Mouse (Mus musculus) megakaryocyte, embryonic 14.5 days (primary cell): ENCODE data around the gene Ddrgk1. TPM values are rescaled to one million over a fixed set of nuclear protein-coding genes. Genes with fewer than 3 reads are reported as not detected.

Experiments
- H3K27me3 ChIP-seq: replicated peaks from 2 replicates; pipeline ENCODE3; 2012; ENCODE audit warnings: inconsistent platforms
- H3K36me3 ChIP-seq: replicated peaks from 2 replicates; pipeline ENCODE3; 2012; ENCODE audit warnings: low read length, inconsistent platforms, mixed read lengths
- H3K4me1 ChIP-seq: 2 replicates; pipeline ENCODE4 v1.6.1; 2012; ENCODE audit warnings: inconsistent platforms
- H3K4me3 ChIP-seq: replicated peaks from 2 replicates; pipeline ENCODE3; 2012; ENCODE audit warnings: moderate library complexity, mild to moderate bottlenecking, inconsistent platforms
- H3K9me3 ChIP-seq: 2 replicates; pipeline ENCODE4 v1.6.1; 2012; ENCODE audit warnings: inconsistent platforms
- FLI1 ChIP-seq: IDR thresholded peaks from 2 replicates; pipeline ENCODE4 v1.6.1; 2012; ENCODE audit warnings: low read length, inconsistent platforms, mixed read lengths
- GATA1 ChIP-seq: IDR thresholded peaks from 3 replicates; pipeline ENCODE4 v1.6.1; 2012; ENCODE audit warnings: mixed read lengths, low read length, inconsistent platforms, borderline replicate concordance
- polyA plus RNA-seq: library from polyadenylated mRNA; stranded (reverse); fragments of >175 nt; gene quantifications from 2 replicates; pipeline ENCODE4 v1.2.3, GENCODE M21; 2012; ENCODE audit warnings: low replicate concordance; ENCODE audit not compliant: insufficient read depth

Ddrgk1 gene
- polyA plus RNA-seq, 1 experiment, result 105 TPM

DNA sequence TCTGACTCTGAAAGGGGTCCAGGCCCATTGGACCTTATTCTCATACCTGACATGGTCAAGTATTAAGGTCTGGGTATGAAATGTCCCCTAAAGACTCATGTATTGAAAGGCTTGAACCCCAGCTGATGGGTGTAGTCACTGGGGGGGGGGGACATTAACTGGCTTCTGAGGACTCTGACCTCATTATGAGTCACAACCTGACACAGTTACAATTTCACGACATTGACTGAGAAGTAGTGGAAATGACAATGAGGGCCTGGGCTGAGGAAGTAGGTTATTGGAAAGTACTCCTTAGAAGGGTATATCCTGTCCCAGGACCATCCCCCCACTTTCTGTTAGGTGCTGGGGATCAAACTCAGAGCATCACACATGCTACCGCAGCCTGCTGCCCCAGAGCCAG, 24.6 kb upstream of the Ddrgk1 start:
- Histone ChIP-seq H3K4me1 (peaks cover 6% of the 10 kb centered on the region; the same call in 1 of the 2 replicates), H3K27me3 (peaks cover 58% of the 10 kb centered on the region), H3K9me3 (no peaks in the 10 kb centered on the region), H3K36me3 (peaks cover 21% of the 10 kb centered on the region), H3K4me3 (no peak overlapping the region)
- no peak for TF ChIP-seq GATA1

DNA sequence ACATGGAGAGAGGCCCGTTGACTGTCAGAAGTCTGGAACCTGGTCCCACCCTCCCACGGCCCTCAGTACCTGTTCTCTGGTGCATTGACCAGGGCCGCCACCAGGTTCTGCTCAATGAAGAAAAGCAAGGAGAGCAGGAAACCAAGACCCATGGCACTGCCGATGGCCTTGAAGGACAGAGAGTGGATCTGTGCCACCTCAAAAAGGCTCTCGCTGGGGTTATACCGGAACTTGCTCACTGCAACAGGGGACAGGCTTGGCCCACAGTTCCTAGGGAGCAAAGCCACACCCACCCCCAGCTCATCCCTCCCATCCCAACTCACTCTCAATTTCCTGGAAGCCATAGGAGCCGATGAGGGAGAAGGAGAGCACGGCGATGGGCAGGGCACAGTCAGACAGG, 21.0 kb upstream of the Ddrgk1 start:
- H3K4me1 ChIP-seq, result peaks cover 6% of the 10 kb centered on the region; the same call in 1 of the 2 replicates
- H3K27me3 ChIP-seq, result peaks cover 29% of the 10 kb centered on the region
- no peaks in the 10 kb centered on the region for H3K9me3 ChIP-seq
- peak overlapping the region; percentile 65 for H3K4me3 ChIP-seq
- TF ChIP-seq FLI1 (no peak), GATA1 (no peak)
- H3K36me3 ChIP-seq, result peaks cover 56% of the 10 kb centered on the region

DNA sequence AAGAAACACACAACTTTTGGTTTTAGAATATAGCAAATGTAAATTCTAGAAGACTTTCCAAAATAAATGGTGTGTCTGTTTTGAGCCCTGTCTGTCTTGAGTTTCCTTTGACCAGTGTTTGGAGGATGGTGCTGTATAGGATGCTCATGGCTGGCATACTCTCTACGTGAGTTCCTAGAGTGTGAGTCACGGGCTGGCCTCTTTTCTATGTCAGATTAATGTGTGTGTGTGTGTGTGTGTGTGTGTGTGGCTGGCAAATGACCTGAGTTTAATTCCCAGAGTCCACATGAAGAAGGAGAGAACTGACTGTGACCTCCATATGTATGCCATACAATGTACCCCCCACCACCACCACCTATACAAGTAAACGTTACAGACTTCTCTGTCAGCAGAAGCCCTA, 17.1 kb upstream of the Ddrgk1 start:
- H3K4me3 ChIP-seq, result no peak overlapping the region
- H3K4me1 ChIP-seq, result peaks cover 3% of the 10 kb centered on the region; the same call in 1 of the 2 replicates
- no peak for TF ChIP-seq GATA1
- TF ChIP-seq FLI1, result no peak
- H3K9me3 ChIP-seq, result no peaks in the 10 kb centered on the region
- peaks cover 5% of the 10 kb centered on the region for H3K27me3 ChIP-seq
- H3K36me3 ChIP-seq, result peaks cover 91% of the 10 kb centered on the region

DNA sequence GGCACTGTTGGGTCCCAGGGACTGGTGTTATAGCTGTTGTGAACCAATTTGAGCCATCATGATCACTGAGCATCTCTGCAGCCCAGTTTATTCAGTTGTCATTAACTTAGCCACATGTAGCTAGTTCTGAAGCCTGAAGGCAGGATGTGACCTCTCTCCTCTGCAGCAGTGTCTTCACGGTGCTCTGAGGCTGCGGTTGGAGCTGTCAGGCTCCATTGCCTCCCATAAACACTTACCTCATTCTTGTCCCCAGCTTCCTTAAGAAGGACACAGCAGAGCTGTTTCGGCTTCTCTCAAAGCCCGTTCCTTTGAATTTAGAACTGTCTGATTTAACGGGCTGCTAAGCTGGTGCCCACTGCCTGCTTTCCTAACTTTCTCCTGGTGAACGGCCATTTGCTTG, 15.4 kb upstream of the Ddrgk1 start:
- H3K36me3 ChIP-seq, result peaks cover 98% of the 10 kb centered on the region

DNA sequence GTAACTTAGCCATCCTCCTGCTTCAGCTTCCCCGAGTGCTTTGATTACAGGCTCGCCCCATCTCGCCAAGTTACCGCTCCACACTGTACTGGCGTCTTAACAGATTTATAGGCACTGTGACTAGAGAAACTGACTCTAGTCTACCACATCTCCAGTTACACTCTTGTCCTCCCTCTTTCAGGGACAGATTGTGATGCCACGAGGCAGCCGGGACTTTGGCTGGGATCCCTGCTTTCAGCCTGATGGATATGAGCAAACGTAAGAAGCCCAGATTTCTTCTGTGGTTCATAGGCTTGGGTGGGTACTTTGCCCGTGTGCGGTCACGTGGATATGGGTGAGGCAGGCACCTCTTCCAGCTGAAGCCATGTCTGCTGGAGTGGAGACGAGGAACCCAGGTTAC, 14.7 kb upstream of the Ddrgk1 start:
- Histone ChIP-seq H3K4me3 (no peak overlapping the region), H3K27me3 (no peaks in the 10 kb centered on the region), H3K4me1 (no peaks in the 10 kb centered on the region; the same call in 1 of the 2 replicates), H3K9me3 (no peaks in the 10 kb centered on the region), H3K36me3 (peaks cover 97% of the 10 kb centered on the region)
- no peak for TF ChIP-seq FLI1

More for the DNA sequence above, 15.4 kb upstream of the Ddrgk1 start:
- Histone ChIP-seq H3K27me3 (no peaks in the 10 kb centered on the region), H3K4me3 (no peak overlapping the region), H3K9me3 (no peaks in the 10 kb centered on the region), H3K4me1 (peaks cover 3% of the 10 kb centered on the region; the same call in 1 of the 2 replicates)
- no peak for TF ChIP-seq GATA1
- TF ChIP-seq FLI1, result no peak

DNA sequence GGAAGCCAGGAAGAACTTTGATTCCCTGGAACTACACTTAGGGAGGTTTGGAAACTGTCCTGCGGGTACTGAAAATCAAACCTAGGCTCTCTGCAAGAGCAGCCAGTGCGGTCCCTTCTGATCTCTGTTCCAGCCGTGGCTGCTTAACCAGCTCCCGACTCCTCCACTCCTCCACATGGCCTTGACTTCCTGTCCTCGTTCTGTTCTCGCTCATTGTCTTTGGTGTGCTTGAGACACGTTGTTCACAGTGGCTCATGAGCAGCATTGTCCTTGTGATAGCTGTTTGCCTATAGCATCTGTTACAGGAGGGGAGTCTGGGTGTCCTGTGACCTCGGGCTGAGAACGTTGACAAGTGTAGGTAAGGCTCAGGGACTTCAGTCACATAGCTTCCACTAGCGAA, 12.8 kb upstream of the Ddrgk1 start:
- Histone ChIP-seq H3K27me3 (no peaks in the 10 kb centered on the region), H3K36me3 (peaks cover 96% of the 10 kb centered on the region), H3K4me3 (no peak overlapping the region), H3K9me3 (no peaks in the 10 kb centered on the region), H3K4me1 (no peaks in the 10 kb centered on the region)
- TF ChIP-seq GATA1, result no peak
- TF ChIP-seq FLI1, result no peak

DNA sequence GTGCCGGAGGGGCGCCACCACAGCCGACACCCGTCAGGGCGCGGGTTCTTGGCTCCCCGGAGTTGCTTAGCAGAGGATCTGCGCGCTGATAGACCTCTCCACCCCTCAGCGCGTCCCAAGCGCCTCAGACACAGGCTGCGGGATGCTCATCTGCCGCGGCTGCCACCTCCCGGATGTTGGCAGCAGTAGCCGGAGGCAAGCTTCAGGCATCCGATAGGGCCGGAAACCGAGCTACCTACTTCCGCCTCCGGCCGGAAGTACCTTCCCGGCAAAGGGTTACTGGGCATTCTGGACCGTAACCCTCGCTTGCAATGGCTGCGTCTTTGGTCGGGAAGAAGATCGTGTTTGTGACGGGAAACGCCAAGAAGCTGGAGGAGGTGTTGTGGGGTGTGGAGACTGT, 3.1 kb upstream of the Ddrgk1 start, which contains the start of gene Itpa:
Gene Itpa (plus strand): TSS at position 52 of the 400 bp plus-strand sequence.
- H3K4me3 ChIP-seq, result peak within 1 kb of the TSS; percentile 92
- no peaks in the 10 kb centered on the region for H3K9me3 ChIP-seq

DNA sequence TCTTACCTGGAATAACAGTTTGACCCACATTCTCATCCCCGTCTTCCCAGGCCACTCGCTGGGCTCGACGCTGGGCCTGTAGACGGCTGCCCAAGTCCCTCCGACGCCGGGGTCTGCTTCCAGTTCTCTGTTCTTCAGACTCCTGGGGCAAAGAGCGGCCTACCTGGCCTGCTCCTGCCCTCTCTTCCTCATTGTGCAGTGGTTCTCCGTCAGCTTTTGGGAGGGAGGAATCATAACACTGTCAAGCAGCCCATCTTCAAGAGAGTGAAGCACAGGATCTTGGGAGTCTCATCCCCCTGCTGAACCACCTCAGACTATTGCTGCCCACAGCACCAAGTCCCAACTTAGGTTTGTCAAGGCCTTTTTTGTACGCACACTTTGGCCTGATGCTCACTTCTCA, 1.1 kb downstream of the Ddrgk1 start:
- H3K4me3 ChIP-seq, result peak overlapping the region; percentile 94
- peaks cover 51% of the 10 kb centered on the region for H3K36me3 ChIP-seq
- TF ChIP-seq FLI1 (no peak), GATA1 (no peak)
- H3K4me1 ChIP-seq, result peaks cover 38% of the 10 kb centered on the region
- H3K27me3 ChIP-seq, result no peaks in the 10 kb centered on the region
- no peaks in the 10 kb centered on the region for H3K9me3 ChIP-seq

More for the DNA sequence above, 3.1 kb upstream of the Ddrgk1 start, which contains the start of gene Itpa:
- Histone ChIP-seq H3K27me3 (no peaks in the 10 kb centered on the region), H3K36me3 (peaks cover 34% of the 10 kb centered on the region), H3K4me1 (peaks cover 56% of the 10 kb centered on the region)
- TF ChIP-seq GATA1 (no peak), FLI1 (peak; percentile 97)

DNA sequence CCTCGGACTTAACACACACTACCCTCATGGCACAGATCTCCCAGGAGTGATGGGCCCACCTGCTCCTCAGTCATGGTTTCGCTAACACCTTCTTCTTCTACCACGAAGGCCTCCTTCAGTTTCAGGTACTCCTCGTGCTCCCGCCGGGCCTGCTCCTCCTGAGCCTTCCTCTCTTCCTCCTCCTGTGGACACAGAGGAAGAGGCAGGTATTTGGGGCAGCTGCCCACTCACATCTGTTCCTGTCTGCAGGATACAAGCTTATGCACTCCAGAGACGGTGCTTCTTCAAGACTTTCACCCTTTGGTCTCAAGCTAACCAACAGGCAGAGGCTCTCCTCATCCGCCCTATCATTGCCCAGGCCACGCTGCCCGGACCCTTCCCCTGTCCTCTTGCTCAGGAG, 5.9 kb downstream of the Ddrgk1 start:
- Histone ChIP-seq H3K4me3 (no peak overlapping the region), H3K4me1 (peaks cover 11% of the 10 kb centered on the region), H3K9me3 (no peaks in the 10 kb centered on the region), H3K36me3 (peaks cover 98% of the 10 kb centered on the region), H3K27me3 (no peaks in the 10 kb centered on the region)
- TF ChIP-seq GATA1, result no peak
- TF ChIP-seq FLI1, result no peak

DNA sequence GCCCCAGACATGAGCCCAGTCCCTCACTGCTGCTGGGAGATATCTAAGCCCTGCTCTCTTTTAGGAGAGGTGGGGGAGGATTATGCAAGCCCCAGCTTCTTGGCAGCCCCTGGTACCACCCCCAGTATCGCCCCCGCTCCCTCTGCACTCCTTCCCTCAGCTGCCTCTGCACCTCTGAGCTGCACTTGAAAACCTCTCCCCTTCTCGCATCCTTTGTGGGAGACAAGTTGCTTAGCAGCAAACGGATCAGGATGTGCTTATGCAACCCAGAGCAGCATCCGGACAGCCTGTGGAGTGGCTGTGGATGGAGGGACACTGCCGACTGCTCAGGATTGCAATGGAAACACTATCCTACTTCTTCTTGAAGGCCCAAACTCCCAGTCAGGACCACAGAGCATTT, 6.9 kb downstream of the Ddrgk1 start:
- H3K4me1 ChIP-seq, result peaks cover 1% of the 10 kb centered on the region; the same call in 1 of the 2 replicates

DNA sequence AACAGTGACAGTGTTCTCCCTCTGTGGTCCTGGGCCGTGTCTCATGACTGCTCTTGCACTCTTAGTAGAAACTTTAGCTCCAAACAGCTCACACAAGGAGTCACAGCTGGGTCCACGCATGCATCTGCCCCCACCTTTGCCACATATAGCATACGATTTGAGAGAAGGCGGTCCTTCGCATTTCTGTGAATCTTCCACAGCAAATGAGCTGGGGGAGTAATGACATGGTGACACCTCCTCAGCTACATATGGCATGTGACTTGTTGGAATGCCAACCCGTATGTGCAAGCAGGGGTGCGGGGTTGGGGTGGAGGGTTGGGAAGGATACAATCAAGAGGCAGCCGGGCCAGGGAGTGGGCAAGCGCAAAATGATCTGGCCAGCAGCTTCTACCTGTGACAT, 7.9 kb downstream of the Ddrgk1 start:
- no peaks in the 10 kb centered on the region for H3K9me3 ChIP-seq
- no peaks in the 10 kb centered on the region for H3K4me1 ChIP-seq
- TF ChIP-seq GATA1 (no peak), FLI1 (no peak)
- no peaks in the 10 kb centered on the region for H3K27me3 ChIP-seq
- H3K36me3 ChIP-seq, result peaks cover 94% of the 10 kb centered on the region
- H3K4me3 ChIP-seq, result no peak overlapping the region

More for the DNA sequence above, 6.9 kb downstream of the Ddrgk1 start:
- Histone ChIP-seq H3K9me3 (no peaks in the 10 kb centered on the region), H3K36me3 (peaks cover 97% of the 10 kb centered on the region), H3K4me3 (no peak overlapping the region), H3K27me3 (no peaks in the 10 kb centered on the region)
- no peak for TF ChIP-seq FLI1
- no peak for TF ChIP-seq GATA1
